17 mouse cellular contexts compared by ENCODE assay signal in genomic region chr7:51625591-51626255, GRCm38 (mm10). TPM values are rescaled to one million over a fixed set of nuclear protein-coding genes. Genes with fewer than 3 reads are reported as not detected.
A peak's percentile ranks its signal among the peaks of the same experiment; 100 is the strongest.
DNase-seq lines count a peak whose midpoint lies in the region; ATAC-seq and TF ChIP-seq lines count a peak whose summit lies in the region.
"Had no signal": no experiment of that assay in that cellular context is flagged by ENCODE, and none has a peak within 500 bp of the region (broad histone marks: within the 10 kb centered on the region; RNA-seq: fewer than 3 reads in every experiment).

No protein-coding gene starts in this region.

- H3K4me1 ChIP-seq in forebrain, embryonic 11.5 days (replicated peaks; ENCODE audit: control insufficient read depth, insufficient read depth, low read length) = peaks cover 2% of the 10 kb centered on the region; the same call in 1 of the 2 replicates
- H3K4me1 ChIP-seq in hindbrain, embryonic 15.5 days (replicated peaks) = 0 out of 2 replicates have a peak, but pooled peaks cover 3% of the 10 kb centered on the region
- H3K4me1 ChIP-seq in midbrain, embryonic 15.5 days = peaks cover 6% of the 10 kb centered on the region; the same call in 1 of the 2 replicates
- H3K4me1 ChIP-seq in heart, embryonic 11.5 days (ENCODE audit: control insufficient read depth, insufficient read depth, low read length) = no peaks in the 10 kb centered on the region

- ATAC-seq in forebrain, embryonic 11.5 days (replicated peaks; ENCODE audit: low FRiP score) = no peak
- ATAC-seq in hindbrain, embryonic 15.5 days (ENCODE audit: low FRiP score, low read depth) = no peak
- ATAC-seq in midbrain, embryonic 15.5 days (replicated peaks) = no peak
- ATAC-seq in heart, embryonic 11.5 days (replicated peaks; ENCODE audit: insufficient number of reproducible peaks, low FRiP score, low TSS enrichment) = no peak
- ATAC-seq: CD4-positive, CD25-positive, alpha-beta regulatory T cell, adult 4 months; Patski had no signal

- no peak for TF ChIP-seq POLR2A in brain, embryonic 14.5 days (IDR thresholded peaks at IDR 0.05; ENCODE audit: borderline replicate concordance, extremely low read depth, insufficient read depth, insufficient read length, poor library complexity, severe bottlenecking)

- H3K9ac ChIP-seq in forebrain, embryonic 11.5 days (ENCODE audit: low read length) = peak overlapping the region; percentile 45
- peak overlapping the region; percentile 59 for H3K9ac ChIP-seq in hindbrain, embryonic 15.5 days
- peak overlapping the region; percentile 68 for H3K9ac ChIP-seq in midbrain, embryonic 15.5 days
- H3K9ac ChIP-seq in heart, embryonic 11.5 days (ENCODE audit: low read depth, low read length) = no peak overlapping the region

- DNase-seq in brain, embryonic 14.5 days (ENCODE audit: low read depth) = peak; percentile 27
- DNase-seq in forebrain, embryonic 11.5 days (ENCODE audit: low spot score) = no peak
- no peak for DNase-seq in cerebellum, adult 8-10 months
- no peak for DNase-seq in thymus, postnatal 25 days
- no peak for DNase-seq in urinary bladder, postnatal 4 days (ENCODE audit: low spot score in 2 of 2)
- DNase-seq: adrenal gland, adult 8-10 months; lung, postnatal 14 days; right cerebral cortex, adult 18-20 months had no signal

- H3K9me3 ChIP-seq in forebrain, embryonic 11.5 days (ENCODE audit: control insufficient read depth, low read length) = no peaks in the 10 kb centered on the region
- no peaks in the 10 kb centered on the region for H3K9me3 ChIP-seq in hindbrain, embryonic 15.5 days
- H3K9me3 ChIP-seq in midbrain, embryonic 15.5 days = no peaks in the 10 kb centered on the region
- no peaks in the 10 kb centered on the region for H3K9me3 ChIP-seq in heart, embryonic 11.5 days (replicated peaks; ENCODE audit: control insufficient read depth, low read length)

- H3K27me3 ChIP-seq in forebrain, embryonic 11.5 days (ENCODE audit: control insufficient read depth, insufficient read depth, low read length) = peaks cover 64% of the 10 kb centered on the region
- peaks cover 37% of the 10 kb centered on the region for H3K27me3 ChIP-seq in hindbrain, embryonic 15.5 days
- peaks cover 15% of the 10 kb centered on the region; the same call in 1 of the 2 replicates for H3K27me3 ChIP-seq in midbrain, embryonic 15.5 days (replicated peaks)
- peaks cover 69% of the 10 kb centered on the region for H3K27me3 ChIP-seq in heart, embryonic 11.5 days (ENCODE audit: control insufficient read depth, insufficient read depth, low read length)

- peak overlapping the region; percentile 16 for H3K4me3 ChIP-seq in forebrain, embryonic 11.5 days (ENCODE audit: low read depth, low read length)
- H3K4me3 ChIP-seq in hindbrain, embryonic 15.5 days = peak overlapping the region; percentile 42
- H3K4me3 ChIP-seq in midbrain, embryonic 15.5 days = peak overlapping the region; percentile 44
- H3K4me3 ChIP-seq in heart, embryonic 11.5 days (ENCODE audit: low read depth, low read length) = no peak overlapping the region

- 2% methylated on average over 11 of the region's 11 CpGs for WGBS in forebrain, embryonic 11.5 days
- WGBS in hindbrain, embryonic 15.5 days = 3% methylated on average over 11 of the region's 11 CpGs
- WGBS in midbrain, embryonic 15.5 days = 3% methylated on average over 11 of the region's 11 CpGs
- 2% methylated on average over 11 of the region's 11 CpGs for WGBS in heart, embryonic 11.5 days (ENCODE audit: insufficient replicate concordance)

- no peak for TF ChIP-seq CTCF in brain, embryonic 14.5 days (IDR thresholded peaks at IDR 0.05; ENCODE audit: borderline replicate concordance, extremely low read depth, insufficient read depth, insufficient read length)

- H3K27ac ChIP-seq in forebrain, embryonic 11.5 days (ENCODE audit: low read depth, low read length) = peak overlapping the region; percentile 60; the same call in 1 of the 2 replicates
- H3K27ac ChIP-seq in hindbrain, embryonic 15.5 days (replicated peaks) = peak overlapping the region; percentile 91
- H3K27ac ChIP-seq in midbrain, embryonic 15.5 days = peak overlapping the region; percentile 95
- H3K27ac ChIP-seq in heart, embryonic 11.5 days (ENCODE audit: low read depth, low read length) = no peak overlapping the region
- H3K27ac ChIP-seq: kidney, postnatal 0 days had no signal

- no peaks in the 10 kb centered on the region for H3K36me3 ChIP-seq in forebrain, embryonic 11.5 days (ENCODE audit: control insufficient read depth, insufficient read depth, low read length)
- no peaks in the 10 kb centered on the region for H3K36me3 ChIP-seq in hindbrain, embryonic 15.5 days
- H3K36me3 ChIP-seq in midbrain, embryonic 15.5 days (replicated peaks) = no peaks in the 10 kb centered on the region
- no peaks in the 10 kb centered on the region for H3K36me3 ChIP-seq in heart, embryonic 11.5 days (ENCODE audit: control insufficient read depth, insufficient read depth, low read length)

- H3K4me2 ChIP-seq in forebrain, embryonic 11.5 days (ENCODE audit: low read depth, low read length, severe bottlenecking) = peak overlapping the region; percentile 45
- peak overlapping the region; percentile 50 for H3K4me2 ChIP-seq in hindbrain, embryonic 15.5 days
- peak overlapping the region; percentile 48 for H3K4me2 ChIP-seq in midbrain, embryonic 15.5 days
- H3K4me2 ChIP-seq in heart, embryonic 11.5 days = no peak overlapping the region
- H3K4me2 ChIP-seq: liver, embryonic 11.5 days had no signal

RNA-seq across cellular contexts. Expression of gene Slc17a6, which starts 3.9 kb away (rescaled TPM):
- polyA plus RNA-seq in brain, embryonic 14.5 days (2012; rRNA removed) = 38.0 and 61.8 TPM in 2 replicates
- 23.1 and 24.4 TPM in 2 replicates for polyA plus RNA-seq in forebrain, embryonic 11.5 days (2014; fragmentation: Nextera tagmentation; extraction: Ambion mirVana)
- 97.5 and 105 TPM in 2 replicates for polyA plus RNA-seq in hindbrain, embryonic 15.5 days (2015; fragmentation: Nextera tagmentation; extraction: Ambion mirVana)
- polyA plus RNA-seq in midbrain, embryonic 15.5 days (2015; fragmentation: Nextera tagmentation; extraction: Ambion mirVana) = 114 and 116 TPM in 2 replicates
- not detected in 2 replicates for polyA plus RNA-seq in heart, embryonic 11.5 days (2014; fragmentation: Nextera tagmentation; extraction: Ambion mirVana)
- polyA plus RNA-seq: CD4-positive, CD25-positive, alpha-beta regulatory T cell, adult 4 months; heart, postnatal 0 days; kidney, postnatal 0 days; liver, embryonic 11.5 days; Patski; stomach, embryonic 14.5 days had no signal

Comparison
In these comparisons a context has a peak if more than half of its experiments do, and no peak if none do; other contexts are left out.
1. RNA of gene Slc17a6, which starts 3.9 kb away (polyA plus RNA-seq): 114 to 116 TPM in midbrain, embryonic 15.5 days, 97.5 to 105 TPM in hindbrain, embryonic 15.5 days, 38.0 to 61.8 TPM in brain, embryonic 14.5 days and 23.1 to 24.4 TPM in forebrain, embryonic 11.5 days; not detected in heart, embryonic 11.5 days; every median in the first group is over 10 times any median in the second.